Mouse (Mus musculus): ENCODE data around the gene Tmem170.

Gene Tmem170
- long read RNA-seq, experiment 1, partial matches to known transcripts = 0 of 5 reads
- long read RNA-seq, experiment 1, other reads (novel, unspliced or antisense) = 4 of 5 reads
- long read RNA-seq, experiment 2, partial matches to known transcripts = 0 of 7 reads
- long read RNA-seq, experiment 2, other reads (novel, unspliced or antisense) = 5 of 7 reads

- intact Hi-C loops (cut with DNase I) = loop anchor here (10.0 kb wide), 1 partner anchor 138 kb away; the partner anchor contains the start of genes Gm6793, Kars and Terf2ip
These were observed at the start of gene Tmem170 for GRCm38 (mm10) chr8:111876355-111876948. Tmem170 (minus strand) TSS chr8:111876750.

- intact Hi-C loops (cut with DNase I) = loop anchor here (5.0 kb wide), 1 partner anchor 43 kb away; no protein-coding TSS in a partner anchor
These were observed 48.4 kb upstream of the Tmem170 start for GRCm38 (mm10) chr8:111924976-111925375.

GRCm38 (mm10) chr8:111923383-111923804 is 46.8 kb upstream of the Tmem170 start:
- intact Hi-C loops (cut with DNase I) = loop anchor here (5.0 kb wide), 1 partner anchor 41 kb away; no protein-coding TSS in a partner anchor

GRCm38 (mm10) chr8:111920971-111921370 is 44.4 kb upstream of the Tmem170 start:
- intact Hi-C loops (cut with DNase I) = loop anchor here (5.0 kb wide), 1 partner anchor 39 kb away; no protein-coding TSS in a partner anchor

GRCm38 (mm10) chr8:111919663-111920062 is 43.1 kb upstream of the Tmem170 start:
- intact Hi-C loops (cut with DNase I) = loop anchor here (5.0 kb wide), 1 partner anchor 37 kb away; no protein-coding TSS in a partner anchor

- intact Hi-C loops (cut with DNase I) = no loop called here
These were observed 36.4 kb upstream of the Tmem170 start for GRCm38 (mm10) chr8:111912860-111913432.

GRCm38 (mm10) chr8:111911572-111911971 is 35.0 kb upstream of the Tmem170 start:
- intact Hi-C loops (cut with DNase I) = no loop called here

- intact Hi-C loops (cut with DNase I) = no loop called here
These were observed 33.3 kb upstream of the Tmem170 start, which contains the start of gene Chst5 for GRCm38 (mm10) chr8:111909621-111910450. Chst5 (minus strand) TSS chr8:111910447.

- intact Hi-C loops (cut with DNase I) = no loop called here
These were observed 29.1 kb upstream of the Tmem170 start for GRCm38 (mm10) chr8:111905500-111906121.

GRCm38 (mm10) chr8:111902080-111902479 is 25.5 kb upstream of the Tmem170 start:
- intact Hi-C loops (cut with DNase I) = no loop called here

GRCm38 (mm10) chr8:111898586-111898985 is 22.0 kb upstream of the Tmem170 start:
- intact Hi-C loops (cut with DNase I) = no loop called here

- intact Hi-C loops (cut with DNase I) = no loop called here
These were observed 18.4 kb upstream of the Tmem170 start for GRCm38 (mm10) chr8:111894955-111895354.

GRCm38 (mm10) chr8:111892615-111893014 is 16.1 kb upstream of the Tmem170 start:
- intact Hi-C loops (cut with DNase I) = no loop called here

- intact Hi-C loops (cut with DNase I) = no loop called here
These were observed 15.4 kb upstream of the Tmem170 start for GRCm38 (mm10) chr8:111891983-111892382.

- intact Hi-C loops (cut with DNase I) = no loop called here
These were observed 14.4 kb upstream of the Tmem170 start for GRCm38 (mm10) chr8:111890911-111891303.

- intact Hi-C loops (cut with DNase I) = no loop called here
These were observed 13.7 kb upstream of the Tmem170 start for GRCm38 (mm10) chr8:111889931-111890910.

GRCm38 (mm10) chr8:111888091-111888650 is 11.6 kb upstream of the Tmem170 start:
- intact Hi-C loops (cut with DNase I) = no loop called here

GRCm38 (mm10) chr8:111887479-111887878 is 10.9 kb upstream of the Tmem170 start:
- intact Hi-C loops (cut with DNase I) = no loop called here

GRCm38 (mm10) chr8:111883615-111884014 is 7.1 kb upstream of the Tmem170 start:
- intact Hi-C loops (cut with DNase I) = loop anchor here (5.0 kb wide), 3 partner anchors 39 to 154 kb away; partner anchors contain the start of gene Adat1
